Mouse (Mus musculus): ENCODE data around the gene Prom2. TPM values are rescaled to one million over a fixed set of nuclear protein-coding genes. Genes with fewer than 3 reads are reported as not detected.
A peak's percentile ranks its signal among the peaks of the same experiment; 100 is the strongest.

Prom2 gene
- polyA plus RNA-seq, 1 experiment from 2014 or later = 0.60 TPM

DNA sequence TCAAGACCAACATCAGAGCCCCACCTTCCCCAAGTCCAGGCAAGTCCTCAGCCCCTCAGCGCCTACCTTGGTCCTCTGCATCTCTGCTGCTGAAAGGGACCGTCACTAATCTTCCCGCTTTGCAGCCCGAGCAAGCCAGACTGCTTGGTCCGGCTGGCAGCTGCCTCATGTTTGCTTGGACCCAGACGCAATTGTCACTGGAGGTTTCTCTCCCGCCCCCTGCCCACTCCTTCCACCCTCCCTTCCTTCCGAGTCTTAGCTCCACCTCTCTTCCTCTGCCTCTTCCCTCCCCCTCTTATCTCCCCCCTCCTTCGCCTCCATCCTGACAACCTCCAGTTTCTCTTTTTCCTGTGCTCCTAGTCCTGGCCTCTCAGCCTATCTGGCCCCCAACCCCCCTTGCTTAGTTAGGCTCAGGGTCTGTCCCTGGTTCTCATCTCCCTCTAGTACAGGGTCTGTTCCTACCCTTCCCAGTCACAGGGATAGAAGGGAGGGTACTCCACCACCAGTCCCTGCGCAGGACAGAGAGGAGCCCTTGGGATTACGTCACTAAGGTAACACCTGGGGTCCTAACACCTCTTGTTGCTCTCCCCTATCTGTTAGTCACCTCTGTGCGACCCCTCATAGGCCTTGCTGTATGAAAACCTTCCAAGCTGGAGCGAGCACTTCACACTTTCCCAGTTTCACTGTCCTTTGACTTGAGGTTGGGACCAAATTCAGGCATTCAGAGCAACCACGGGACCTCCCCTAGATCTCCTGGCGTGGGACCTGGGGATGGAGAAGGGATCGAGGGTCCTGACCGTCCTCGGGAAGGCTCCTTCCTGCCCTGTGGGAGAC, 19.9 kb downstream of the Prom2 start:
- peak overlapping the region; percentile 19 for H3K4me3 ChIP-seq
- peaks cover 22% of the 10 kb centered on the region for H3K4me1 ChIP-seq
- H3K27ac ChIP-seq = no peak overlapping the region; the same call in 1 of the 2 replicates
- 0 out of 2 replicates have a peak overlapping the region, but pooled peaks have one; percentile 13 for H3K9ac ChIP-seq
- H3K27me3 ChIP-seq (replicated peaks) = no peaks in the 10 kb centered on the region
- H3K4me2 ChIP-seq (replicated peaks) = peak overlapping the region; percentile 63
- peak; percentile 69 for ATAC-seq (ENCODE audit: low FRiP score, low read depth)
- H3K9me3 ChIP-seq = no peaks in the 10 kb centered on the region
- H3K36me3 ChIP-seq = no peaks in the 10 kb centered on the region
- under 1% methylated on average over 18 of the region's 18 CpGs for WGBS

DNA sequence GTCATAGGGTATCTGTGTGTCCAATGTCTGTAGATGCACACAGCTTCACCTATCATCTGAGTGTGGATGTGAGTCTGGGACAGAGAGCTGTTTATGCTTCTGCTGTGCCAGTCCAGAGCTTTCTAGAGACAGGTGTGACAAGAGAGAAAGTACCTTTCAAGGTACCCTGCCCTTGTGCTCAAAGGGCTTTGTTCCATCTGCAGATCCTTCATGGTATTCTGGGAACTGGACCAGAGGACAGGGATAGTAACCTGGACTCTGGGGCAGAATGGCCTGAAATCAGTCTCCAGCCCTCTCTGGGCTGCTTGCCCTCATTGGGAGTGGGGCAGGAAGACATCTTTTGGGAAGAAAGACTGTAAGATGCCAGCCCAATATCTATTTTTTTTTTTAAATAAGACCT, 21.1 kb downstream of the Prom2 start:
- no peak overlapping the region for H3K27ac ChIP-seq
- no peak overlapping the region for H3K4me2 ChIP-seq (replicated peaks)
- H3K4me3 ChIP-seq = no peak overlapping the region
- no peaks in the 10 kb centered on the region for H3K9me3 ChIP-seq
- H3K36me3 ChIP-seq = no peaks in the 10 kb centered on the region
- no peak for ATAC-seq (ENCODE audit: low FRiP score, low read depth)
- no peak overlapping the region for H3K9ac ChIP-seq
- H3K27me3 ChIP-seq (replicated peaks) = no peaks in the 10 kb centered on the region
- peaks cover 22% of the 10 kb centered on the region for H3K4me1 ChIP-seq

DNA sequence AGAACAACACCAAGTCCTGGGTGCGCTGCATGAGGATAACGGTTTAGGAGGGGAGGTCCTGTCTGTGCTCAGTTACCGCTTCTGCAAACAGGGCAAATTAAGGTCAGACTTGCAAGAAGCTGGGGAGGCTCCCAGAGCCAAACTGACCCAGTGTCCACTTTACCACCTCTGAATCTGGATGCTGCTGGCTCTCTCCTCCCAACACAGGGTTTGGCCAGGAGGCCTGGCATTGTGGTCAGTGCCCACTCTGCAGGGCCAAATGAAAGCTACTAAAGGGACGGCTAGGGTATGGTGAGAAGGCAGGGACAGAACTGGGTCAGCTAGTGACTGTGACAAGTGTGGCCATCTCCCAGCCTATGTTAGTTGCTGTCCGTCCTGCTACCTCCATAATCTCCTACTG, 22.0 kb downstream of the Prom2 start:
- 79% methylated on average over 5 of the region's 5 CpGs for WGBS
- Histone ChIP-seq H3K27ac (no peak overlapping the region), H3K9ac (no peak overlapping the region), H3K4me3 (no peak overlapping the region), H3K9me3 (no peaks in the 10 kb centered on the region), H3K4me2 (replicated peaks) (no peak overlapping the region), H3K4me1 (peaks cover 22% of the 10 kb centered on the region), H3K27me3 (replicated peaks) (no peaks in the 10 kb centered on the region), H3K36me3 (no peaks in the 10 kb centered on the region)
- no peak for ATAC-seq (ENCODE audit: low FRiP score, low read depth)

DNA sequence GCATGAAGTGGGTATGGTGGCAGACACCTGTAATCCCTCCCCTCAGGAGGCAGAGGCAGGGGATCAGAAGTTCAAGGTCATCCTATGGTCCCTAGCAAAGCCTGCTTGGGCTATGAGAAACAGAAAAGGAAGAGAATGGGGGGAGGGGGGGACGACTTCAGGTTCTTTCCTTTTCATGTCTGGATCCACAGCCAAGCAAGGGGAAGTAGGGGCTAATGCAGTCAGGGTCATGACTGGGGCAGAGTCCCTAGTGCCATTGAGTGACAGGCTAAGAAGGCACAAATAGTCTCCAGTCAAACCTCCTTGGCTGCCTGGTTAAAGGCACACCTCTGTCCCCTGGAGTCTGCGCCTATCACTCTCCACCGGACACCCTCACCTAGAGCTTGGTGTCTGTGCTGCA, 22.4 kb downstream of the Prom2 start:
- no peak for ATAC-seq (ENCODE audit: low FRiP score, low read depth)
- peaks cover 22% of the 10 kb centered on the region for H3K4me1 ChIP-seq

DNA sequence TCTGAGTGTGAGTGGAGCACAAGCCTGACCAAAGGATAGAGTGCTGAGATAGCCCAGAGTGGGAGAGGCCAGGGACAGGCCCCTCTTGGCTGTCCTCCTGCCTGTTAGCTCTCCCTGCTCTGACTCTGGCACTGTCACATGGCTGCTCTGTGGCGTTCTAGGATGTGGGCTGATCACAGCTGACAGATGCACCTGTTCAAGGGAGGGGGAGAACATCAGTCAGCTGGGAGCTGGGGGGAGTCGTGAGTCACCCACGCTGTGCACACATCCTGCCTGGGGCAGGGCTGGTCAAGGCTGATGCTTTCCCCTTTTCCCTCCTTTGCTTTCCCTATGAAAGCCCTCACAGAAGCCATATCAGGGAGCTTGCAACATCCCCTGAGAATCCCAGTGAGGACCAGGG, 23.0 kb downstream of the Prom2 start:
- H3K4me3 ChIP-seq = no peak overlapping the region
- H3K4me2 ChIP-seq (replicated peaks) = no peak overlapping the region
- no peaks in the 10 kb centered on the region for H3K9me3 ChIP-seq
- no peaks in the 10 kb centered on the region for H3K27me3 ChIP-seq (replicated peaks)
- ATAC-seq (ENCODE audit: low FRiP score, low read depth) = no peak
- H3K36me3 ChIP-seq = no peaks in the 10 kb centered on the region
- peaks cover 22% of the 10 kb centered on the region for H3K4me1 ChIP-seq
- no peak overlapping the region for H3K27ac ChIP-seq
- WGBS = 47% methylated on average over 3 of the region's 3 CpGs
- no peak overlapping the region for H3K9ac ChIP-seq

More for the DNA sequence above, 22.4 kb downstream of the Prom2 start:
- no peak overlapping the region for H3K9ac ChIP-seq
- H3K27ac ChIP-seq = no peak overlapping the region
- H3K4me3 ChIP-seq = no peak overlapping the region
- WGBS = 66% methylated on average over 3 of the region's 3 CpGs
- no peaks in the 10 kb centered on the region for H3K36me3 ChIP-seq
- no peak overlapping the region for H3K4me2 ChIP-seq (replicated peaks)
- H3K9me3 ChIP-seq = no peaks in the 10 kb centered on the region
- no peaks in the 10 kb centered on the region for H3K27me3 ChIP-seq (replicated peaks)

DNA sequence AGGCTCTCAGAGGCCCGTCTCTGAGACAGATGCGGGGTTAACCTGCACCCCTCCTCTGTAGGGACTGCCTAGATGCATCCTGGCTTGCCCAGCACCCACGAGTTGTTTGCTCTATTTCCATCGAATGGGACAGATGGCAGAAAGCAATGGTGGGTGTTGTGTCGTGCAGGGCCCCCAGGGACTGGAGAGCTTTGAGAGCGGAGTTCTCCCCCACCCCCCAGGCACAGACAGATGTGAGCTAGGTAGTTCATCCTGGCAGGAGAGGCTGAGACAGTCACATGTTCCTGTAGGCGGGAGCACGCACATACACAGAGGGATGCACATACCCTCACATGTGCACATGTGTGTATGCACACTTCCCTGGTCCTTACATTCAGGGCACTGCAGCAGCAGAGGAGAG, 24.2 kb downstream of the Prom2 start:
- H3K4me3 ChIP-seq = no peak overlapping the region
- no peaks in the 10 kb centered on the region for H3K36me3 ChIP-seq
- H3K9me3 ChIP-seq = no peaks in the 10 kb centered on the region
- H3K4me1 ChIP-seq = peaks cover 20% of the 10 kb centered on the region
- H3K4me2 ChIP-seq (replicated peaks) = no peak overlapping the region
- 73% methylated on average over 8 of the region's 8 CpGs for WGBS
- no peaks in the 10 kb centered on the region for H3K27me3 ChIP-seq (replicated peaks)
- ATAC-seq (ENCODE audit: low FRiP score, low read depth) = no peak
- no peak overlapping the region for H3K9ac ChIP-seq
- no peak overlapping the region for H3K27ac ChIP-seq

DNA sequence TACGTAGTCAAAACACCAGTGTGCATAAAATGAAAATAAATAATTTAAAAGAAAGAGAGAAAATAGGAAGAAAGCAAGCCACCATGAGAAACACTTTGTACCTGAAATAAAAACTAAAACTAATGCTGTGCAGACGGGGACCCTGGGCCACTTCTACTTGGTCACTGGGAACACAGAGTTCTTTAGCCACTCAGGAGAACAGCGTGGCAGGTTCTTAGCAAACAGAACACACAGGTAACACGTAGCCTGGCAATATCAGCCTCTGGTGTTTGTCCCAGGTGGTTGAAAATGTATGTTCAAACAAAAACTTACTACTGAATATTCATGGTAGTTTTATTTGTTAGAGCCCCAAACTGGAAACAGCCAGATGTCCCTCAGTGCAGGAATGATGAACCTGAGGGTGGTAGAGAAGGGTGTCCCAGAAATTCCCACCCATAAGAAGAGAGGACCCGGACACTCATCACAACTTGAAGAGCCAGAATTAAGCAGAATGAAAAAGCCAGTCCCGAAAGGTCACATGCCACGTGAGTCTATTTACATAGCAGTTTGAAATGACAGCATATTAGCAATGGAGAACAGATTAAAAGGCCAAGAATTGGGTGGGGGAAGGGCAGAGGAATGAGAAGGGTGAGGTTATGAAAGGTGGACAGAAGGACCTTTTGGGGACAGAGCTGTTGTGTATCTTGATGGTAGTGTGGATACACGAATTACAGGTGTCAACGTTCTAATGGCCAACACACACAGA, 26.7 kb downstream of the Prom2 start:
- WGBS = 84% methylated on average over 9 of the region's 9 CpGs
- Histone ChIP-seq H3K9me3 (no peaks in the 10 kb centered on the region), H3K27ac (no peak overlapping the region), H3K27me3 (replicated peaks) (no peaks in the 10 kb centered on the region), H3K4me3 (no peak overlapping the region), H3K4me1 (peaks cover 4% of the 10 kb centered on the region), H3K36me3 (no peaks in the 10 kb centered on the region), H3K4me2 (replicated peaks) (no peak overlapping the region), H3K9ac (no peak overlapping the region)
- no peak for ATAC-seq (ENCODE audit: low FRiP score, low read depth)

DNA sequence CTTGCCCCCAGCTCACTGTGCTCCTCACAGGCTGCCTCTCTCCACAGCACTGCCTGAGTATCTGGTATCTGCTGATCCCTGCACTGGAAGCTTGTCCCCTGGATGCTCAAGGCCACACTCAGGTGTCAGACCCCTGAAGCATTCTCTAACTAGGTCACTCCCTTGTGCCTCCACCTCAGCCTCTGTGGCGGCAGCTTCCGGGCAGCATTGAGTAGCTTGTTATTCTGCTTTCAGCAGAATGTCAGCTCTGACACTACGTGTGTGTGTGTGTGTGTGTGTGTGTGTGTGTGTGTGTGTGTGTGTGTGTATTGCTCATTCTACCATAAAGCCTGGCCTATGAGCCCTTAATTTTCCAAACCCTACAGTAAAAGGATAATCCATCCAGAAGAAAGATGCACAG, 28.0 kb downstream of the Prom2 start:
- no peak overlapping the region for H3K27ac ChIP-seq
- no peak overlapping the region for H3K9ac ChIP-seq
- no peaks in the 10 kb centered on the region for H3K27me3 ChIP-seq (replicated peaks)
- H3K4me1 ChIP-seq = peaks cover 4% of the 10 kb centered on the region
- no peak overlapping the region for H3K4me2 ChIP-seq (replicated peaks)
- no peak for ATAC-seq (ENCODE audit: low FRiP score, low read depth)
- H3K36me3 ChIP-seq = no peaks in the 10 kb centered on the region
- H3K4me3 ChIP-seq = no peak overlapping the region
- WGBS = 64% methylated on average over 3 of the region's 3 CpGs
- no peaks in the 10 kb centered on the region for H3K9me3 ChIP-seq

DNA sequence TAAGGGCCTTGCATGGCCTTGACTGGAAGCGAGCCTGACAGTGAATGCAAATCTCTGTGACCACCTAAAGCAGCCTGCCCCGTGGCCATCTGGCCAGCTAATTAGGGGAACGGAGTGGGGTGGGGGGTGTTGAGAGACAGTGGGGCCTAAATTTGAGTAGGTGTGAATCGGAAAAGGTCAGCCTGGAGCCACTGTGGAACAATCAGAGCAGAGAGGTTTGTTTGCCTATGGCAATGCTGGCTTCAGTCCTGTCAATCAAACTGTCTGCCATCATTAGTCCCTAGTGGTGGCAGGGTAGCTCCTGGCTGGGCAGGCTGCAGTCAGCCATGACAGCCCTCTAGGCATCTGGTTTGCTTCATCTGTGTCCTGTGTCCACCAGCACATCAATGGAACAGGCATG, 29.8 kb downstream of the Prom2 start:
- Histone ChIP-seq H3K4me1 (peaks cover 4% of the 10 kb centered on the region), H3K9ac (no peak overlapping the region), H3K36me3 (no peaks in the 10 kb centered on the region), H3K4me2 (replicated peaks) (no peak overlapping the region), H3K9me3 (no peaks in the 10 kb centered on the region), H3K27ac (no peak overlapping the region), H3K4me3 (no peak overlapping the region), H3K27me3 (replicated peaks) (no peaks in the 10 kb centered on the region)
- WGBS = 43% methylated on average over 4 of the region's 4 CpGs
- ATAC-seq (ENCODE audit: low FRiP score, low read depth) = no peak

DNA sequence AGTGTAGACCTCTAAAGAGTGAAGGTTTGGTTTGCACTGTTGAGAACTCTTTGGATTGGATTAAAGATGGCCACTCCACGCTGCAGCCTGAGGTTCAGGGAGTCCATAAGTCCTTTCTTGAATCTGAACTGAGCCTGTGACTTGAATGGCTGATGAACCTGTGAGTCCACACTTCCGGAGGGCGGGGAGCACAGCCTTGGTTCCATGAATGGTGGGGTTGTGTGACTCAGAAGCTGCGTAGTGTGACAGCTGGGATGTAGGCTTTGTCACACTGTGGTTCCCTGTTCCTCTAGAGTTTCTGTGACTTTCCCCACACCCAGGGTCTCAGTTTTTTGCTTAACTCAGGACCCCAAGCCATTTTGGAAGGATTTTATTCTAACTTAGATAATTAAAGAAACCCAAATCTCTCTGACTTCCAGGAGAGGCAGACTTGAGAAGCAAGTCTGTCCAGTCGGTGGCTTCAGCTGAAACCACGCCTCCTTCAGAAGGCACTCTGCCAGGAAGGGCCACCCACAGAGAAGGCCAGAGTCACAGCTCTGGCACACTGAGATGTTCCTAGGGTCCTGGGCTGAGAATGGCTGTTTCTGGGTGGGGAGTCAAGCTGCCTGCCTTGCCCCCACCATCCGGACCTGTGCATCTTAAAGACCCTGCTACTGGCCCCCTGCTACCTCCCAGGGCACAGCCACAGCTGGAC, 33.2 kb downstream of the Prom2 start:
- Histone ChIP-seq H3K27ac (no peak overlapping the region), H3K4me3 (no peak overlapping the region), H3K4me2 (replicated peaks) (no peak overlapping the region), H3K9me3 (no peaks in the 10 kb centered on the region), H3K9ac (no peak overlapping the region), H3K4me1 (peaks cover 9% of the 10 kb centered on the region), H3K27me3 (replicated peaks) (0 out of 2 replicates have a peak, but pooled peaks cover 8% of the 10 kb centered on the region), H3K36me3 (no peaks in the 10 kb centered on the region)
- ATAC-seq (ENCODE audit: low FRiP score, low read depth) = no peak
- WGBS = 67% methylated on average over 7 of the region's 7 CpGs

DNA sequence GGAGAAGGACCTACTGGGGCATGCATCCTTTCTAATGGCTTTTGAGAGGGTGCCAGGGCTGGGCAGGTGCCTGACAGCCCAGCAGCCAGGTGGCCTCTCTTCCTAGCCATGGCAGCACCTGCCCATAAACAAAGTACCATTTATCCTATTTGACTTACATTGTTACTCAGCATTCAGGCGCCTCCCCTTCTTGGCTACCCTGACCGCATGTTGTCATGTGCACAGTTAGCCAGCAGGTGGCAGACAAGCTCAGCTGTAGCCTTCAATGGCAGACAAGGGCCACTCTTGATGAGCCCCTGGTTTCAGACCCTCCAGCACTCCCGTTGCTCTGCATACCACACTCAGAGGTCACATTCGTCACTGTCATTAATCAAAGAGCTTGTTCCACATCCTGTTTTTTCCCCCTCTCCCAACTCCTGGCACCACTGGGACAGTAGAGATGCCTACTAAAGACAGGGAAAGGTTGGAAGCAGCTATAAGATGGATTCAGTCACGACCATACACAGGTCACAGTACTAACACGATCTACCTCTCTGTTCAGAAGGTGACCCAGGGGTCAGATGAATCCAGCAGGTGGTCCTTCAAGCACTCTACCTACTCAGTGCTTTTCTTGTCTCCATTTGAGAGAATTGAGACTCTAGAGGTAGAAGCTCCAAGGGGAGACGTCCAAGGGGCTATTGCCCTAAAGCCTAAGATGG, 34.0 kb downstream of the Prom2 start:
- no peak overlapping the region for H3K27ac ChIP-seq
- H3K36me3 ChIP-seq = no peaks in the 10 kb centered on the region
- WGBS = 31% methylated on average over 7 of the region's 7 CpGs
- no peak overlapping the region for H3K9ac ChIP-seq
- H3K4me2 ChIP-seq (replicated peaks) = no peak overlapping the region
- H3K4me1 ChIP-seq = peaks cover 9% of the 10 kb centered on the region
- H3K27me3 ChIP-seq (replicated peaks) = 0 out of 2 replicates have a peak, but pooled peaks cover 8% of the 10 kb centered on the region
- H3K4me3 ChIP-seq = no peak overlapping the region
- ATAC-seq (ENCODE audit: low FRiP score, low read depth) = peak; percentile 74
- H3K9me3 ChIP-seq = no peaks in the 10 kb centered on the region

Measured in neural tube, embryonic 12.5 days (tissue).